Mouse (Mus musculus): Measurements from ENCODE around the gene Csrnp2. TPM values are rescaled to one million over a fixed set of nuclear protein-coding genes. Genes with fewer than 3 reads are reported as not detected.

Csrnp2 gene
- polyA plus RNA-seq, 1 experiment, result 0.01 TPM

DNA sequence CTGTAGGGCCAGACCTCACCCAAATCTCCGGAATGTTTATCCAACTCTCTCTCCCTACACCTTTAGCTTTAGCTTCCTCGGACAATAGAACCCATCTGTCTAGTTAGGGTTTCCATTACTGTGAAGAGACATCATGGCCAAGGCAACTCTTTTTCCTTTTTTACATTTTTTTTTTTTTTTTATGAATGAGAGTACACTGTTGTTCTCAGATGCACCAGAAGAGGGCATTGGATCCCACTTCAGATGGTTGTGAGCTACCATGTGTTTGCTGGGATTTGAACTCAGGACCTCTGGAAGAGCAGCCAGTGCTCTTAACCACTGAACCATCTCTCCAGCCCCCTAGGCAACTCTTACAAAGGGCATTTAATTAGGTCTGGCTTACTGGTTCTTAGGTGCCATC is 29.9 kb downstream of the Csrnp2 start:
- Histone ChIP-seq H3K27me3 (ENCODE audit: control insufficient read depth) (peaks cover 4% of the 10 kb centered on the region), H3K4me3 (replicated peaks) (no peak overlapping the region), H3K4me1 (ENCODE audit: control insufficient read depth) (peaks cover 42% of the 10 kb centered on the region), H3K36me3 (ENCODE audit: control insufficient read depth) (no peaks in the 10 kb centered on the region), H3K9me3 (ENCODE audit: control insufficient read depth, low read length) (no peaks in the 10 kb centered on the region)
- TF ChIP-seq TAL1 (IDR thresholded peaks at IDR 0.05; ENCODE audit: low read length) (no peak), GATA1 (IDR thresholded peaks at IDR 0.05; ENCODE audit: low read length) (no peak)

DNA sequence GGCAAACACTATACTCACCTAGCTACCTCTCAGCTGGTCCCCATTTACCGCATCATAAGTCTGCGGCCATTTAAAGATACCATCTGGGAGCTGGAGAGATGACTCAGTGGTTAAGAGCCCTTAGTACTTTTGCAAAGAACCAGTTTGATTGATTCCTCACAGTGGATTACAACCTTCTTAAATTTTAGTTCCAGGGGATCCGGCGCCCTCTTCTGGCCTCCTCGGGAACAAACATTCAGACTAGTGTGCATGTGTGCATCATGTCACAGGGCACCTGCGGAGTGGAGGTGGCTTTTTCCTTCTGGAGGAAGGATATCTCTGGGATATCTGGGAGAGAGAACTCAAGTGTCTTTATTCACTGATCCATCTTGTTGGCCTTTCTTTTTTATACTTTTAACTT is 31.6 kb downstream of the Csrnp2 start:
- TF ChIP-seq GATA1 (IDR thresholded peaks at IDR 0.05; ENCODE audit: low read length) (no peak), TAL1 (IDR thresholded peaks at IDR 0.05; ENCODE audit: low read length) (no peak)
- Histone ChIP-seq H3K4me1 (ENCODE audit: control insufficient read depth) (peaks cover 29% of the 10 kb centered on the region), H3K27me3 (ENCODE audit: control insufficient read depth) (peaks cover 2% of the 10 kb centered on the region; the same call in 1 of the 2 replicates)

DNA sequence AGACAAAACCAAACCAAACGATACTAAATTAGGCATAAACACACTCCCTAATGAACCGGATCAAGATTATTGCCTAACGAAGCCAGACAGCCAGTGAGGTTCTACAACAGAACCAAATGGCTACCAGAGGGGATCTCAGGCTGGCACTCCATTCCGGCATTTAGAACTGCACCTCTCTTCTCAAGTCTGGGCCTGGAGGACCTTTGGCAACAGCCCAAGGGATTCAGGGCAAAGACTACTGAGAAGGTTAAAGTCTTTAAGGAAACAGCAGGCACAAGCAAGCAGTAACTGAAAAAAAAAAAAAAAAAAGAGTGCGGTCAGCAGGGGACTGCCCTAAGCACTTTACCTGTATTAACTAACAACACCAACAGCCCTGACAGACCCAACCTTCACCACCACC is 33.2 kb downstream of the Csrnp2 start:
- H3K4me3 ChIP-seq (replicated peaks), result no peak overlapping the region
- peaks cover 26% of the 10 kb centered on the region for H3K4me1 ChIP-seq (ENCODE audit: control insufficient read depth)
- TF ChIP-seq GATA1 (IDR thresholded peaks at IDR 0.05; ENCODE audit: low read length) (no peak), TAL1 (IDR thresholded peaks at IDR 0.05; ENCODE audit: low read length) (no peak)
- peaks cover 2% of the 10 kb centered on the region; the same call in 1 of the 2 replicates for H3K27me3 ChIP-seq (ENCODE audit: control insufficient read depth)
- H3K9me3 ChIP-seq (ENCODE audit: control insufficient read depth, low read length), result no peaks in the 10 kb centered on the region
- no peaks in the 10 kb centered on the region for H3K36me3 ChIP-seq (ENCODE audit: control insufficient read depth)

More for the DNA sequence above, 31.6 kb downstream of the Csrnp2 start:
- Histone ChIP-seq H3K36me3 (ENCODE audit: control insufficient read depth) (no peaks in the 10 kb centered on the region), H3K9me3 (ENCODE audit: control insufficient read depth, low read length) (no peaks in the 10 kb centered on the region), H3K4me3 (replicated peaks) (no peak overlapping the region)

DNA sequence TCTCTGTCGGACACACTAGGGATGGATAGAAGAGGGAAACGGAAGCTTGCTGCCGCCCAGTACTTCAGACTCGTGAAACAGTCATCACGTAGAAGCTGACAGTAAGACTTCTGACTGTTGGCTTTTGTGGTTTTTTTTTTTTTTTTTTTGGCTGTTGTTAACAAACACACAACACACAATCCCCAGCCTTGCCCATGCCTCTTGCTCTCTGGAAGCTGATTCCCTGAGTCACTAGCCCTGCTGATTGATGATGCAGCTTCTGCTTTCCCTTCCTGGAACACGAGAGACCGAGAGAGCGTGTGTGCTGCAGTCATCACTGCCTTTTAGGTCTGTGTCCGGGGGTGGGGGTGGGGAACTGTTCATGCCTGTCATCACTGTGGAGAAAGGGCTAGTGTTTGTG is 33.6 kb downstream of the Csrnp2 start:
- Histone ChIP-seq H3K4me3 (replicated peaks) (no peak overlapping the region), H3K9me3 (ENCODE audit: control insufficient read depth, low read length) (no peaks in the 10 kb centered on the region)
- TF ChIP-seq GATA1 (IDR thresholded peaks at IDR 0.05; ENCODE audit: low read length) (no peak), TAL1 (IDR thresholded peaks at IDR 0.05; ENCODE audit: low read length) (no peak)

DNA sequence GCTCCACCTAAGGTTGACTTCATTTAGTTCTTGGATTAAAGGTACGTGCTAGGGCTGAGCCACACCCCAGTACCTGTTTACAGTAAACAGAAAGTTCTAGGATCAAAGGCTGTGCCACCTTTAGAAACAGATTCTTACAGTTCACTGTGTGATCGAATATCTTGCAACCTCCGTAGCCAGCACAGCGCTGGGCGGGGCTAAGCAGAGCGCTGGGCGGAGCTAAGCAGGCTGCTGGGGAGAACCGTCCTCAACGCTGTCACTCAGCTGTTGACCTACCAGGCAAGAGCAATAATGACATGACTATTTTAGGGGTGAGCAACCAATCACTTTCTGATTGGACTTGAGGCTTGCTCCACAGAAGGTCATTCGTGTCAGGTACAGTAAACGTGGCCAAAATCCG is 34.3 kb downstream of the Csrnp2 start:
- Histone ChIP-seq H3K27me3 (ENCODE audit: control insufficient read depth) (peaks cover 2% of the 10 kb centered on the region; the same call in 1 of the 2 replicates), H3K36me3 (ENCODE audit: control insufficient read depth) (no peaks in the 10 kb centered on the region), H3K4me1 (ENCODE audit: control insufficient read depth) (peaks cover 27% of the 10 kb centered on the region), H3K4me3 (replicated peaks) (peak overlapping the region; percentile 42), H3K9me3 (ENCODE audit: control insufficient read depth, low read length) (no peaks in the 10 kb centered on the region)
- no peak for TF ChIP-seq TAL1 (IDR thresholded peaks at IDR 0.05; ENCODE audit: low read length)
- no peak for TF ChIP-seq GATA1 (IDR thresholded peaks at IDR 0.05; ENCODE audit: low read length)

More for the DNA sequence above, 33.6 kb downstream of the Csrnp2 start:
- H3K27me3 ChIP-seq (ENCODE audit: control insufficient read depth), result peaks cover 2% of the 10 kb centered on the region; the same call in 1 of the 2 replicates
- H3K4me1 ChIP-seq (ENCODE audit: control insufficient read depth), result peaks cover 27% of the 10 kb centered on the region
- H3K36me3 ChIP-seq (ENCODE audit: control insufficient read depth), result no peaks in the 10 kb centered on the region

DNA sequence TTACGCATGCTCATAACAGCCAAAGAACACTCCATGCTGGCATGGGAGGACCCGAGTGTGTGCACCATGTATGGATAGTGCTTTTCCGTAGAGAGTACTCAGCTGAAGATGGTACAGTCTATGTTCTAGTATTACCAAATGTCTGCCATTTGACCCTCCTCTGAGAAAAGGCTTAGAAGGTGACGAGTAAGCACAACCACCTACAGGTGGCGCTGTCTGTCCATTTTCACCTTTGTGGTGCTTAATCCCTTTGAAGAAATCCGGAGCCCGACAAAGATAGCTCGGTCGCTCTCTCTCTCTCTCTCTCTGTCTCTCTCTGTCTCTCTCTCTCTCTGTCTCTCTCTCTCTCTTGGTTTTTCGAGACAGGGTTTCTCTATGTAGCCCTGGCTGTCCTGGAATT is 37.2 kb downstream of the Csrnp2 start:
- no peaks in the 10 kb centered on the region for H3K36me3 ChIP-seq (ENCODE audit: control insufficient read depth)
- TF ChIP-seq GATA1 (IDR thresholded peaks at IDR 0.05; ENCODE audit: low read length), result no peak
- TF ChIP-seq TAL1 (IDR thresholded peaks at IDR 0.05; ENCODE audit: low read length), result no peak
- no peaks in the 10 kb centered on the region for H3K9me3 ChIP-seq (ENCODE audit: control insufficient read depth, low read length)
- peaks cover 27% of the 10 kb centered on the region for H3K4me1 ChIP-seq (ENCODE audit: control insufficient read depth)
- H3K4me3 ChIP-seq (replicated peaks), result no peak overlapping the region
- peaks cover 2% of the 10 kb centered on the region; the same call in 1 of the 2 replicates for H3K27me3 ChIP-seq (ENCODE audit: control insufficient read depth)

DNA sequence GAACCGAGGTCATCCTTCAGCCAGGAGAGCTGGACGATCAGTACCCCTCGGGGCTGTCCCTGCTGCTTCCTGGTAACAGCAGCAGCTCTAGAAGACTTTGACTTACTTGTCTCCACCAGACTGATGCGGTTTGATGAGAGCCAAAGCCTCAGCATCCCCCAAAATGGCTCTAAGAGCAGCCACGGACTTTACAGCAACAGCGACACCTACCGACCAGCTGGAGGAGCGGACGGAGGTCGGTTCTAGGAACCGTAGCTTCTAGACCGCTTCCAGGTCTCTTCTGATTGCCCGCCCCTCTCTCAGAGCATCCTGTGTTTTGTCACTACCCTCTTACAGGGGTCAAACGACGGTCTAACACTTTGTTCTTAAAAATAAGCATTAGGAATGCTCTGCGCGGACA is 37.9 kb downstream of the Csrnp2 start:
- H3K27me3 ChIP-seq (ENCODE audit: control insufficient read depth), result peaks cover 2% of the 10 kb centered on the region; the same call in 1 of the 2 replicates
- no peak for TF ChIP-seq TAL1 (IDR thresholded peaks at IDR 0.05; ENCODE audit: low read length)
- no peak for TF ChIP-seq GATA1 (IDR thresholded peaks at IDR 0.05; ENCODE audit: low read length)
- H3K4me1 ChIP-seq (ENCODE audit: control insufficient read depth), result peaks cover 29% of the 10 kb centered on the region
- peak overlapping the region; percentile 31 for H3K4me3 ChIP-seq (replicated peaks)
- H3K9me3 ChIP-seq (ENCODE audit: control insufficient read depth, low read length), result no peaks in the 10 kb centered on the region
- no peaks in the 10 kb centered on the region for H3K36me3 ChIP-seq (ENCODE audit: control insufficient read depth)

DNA sequence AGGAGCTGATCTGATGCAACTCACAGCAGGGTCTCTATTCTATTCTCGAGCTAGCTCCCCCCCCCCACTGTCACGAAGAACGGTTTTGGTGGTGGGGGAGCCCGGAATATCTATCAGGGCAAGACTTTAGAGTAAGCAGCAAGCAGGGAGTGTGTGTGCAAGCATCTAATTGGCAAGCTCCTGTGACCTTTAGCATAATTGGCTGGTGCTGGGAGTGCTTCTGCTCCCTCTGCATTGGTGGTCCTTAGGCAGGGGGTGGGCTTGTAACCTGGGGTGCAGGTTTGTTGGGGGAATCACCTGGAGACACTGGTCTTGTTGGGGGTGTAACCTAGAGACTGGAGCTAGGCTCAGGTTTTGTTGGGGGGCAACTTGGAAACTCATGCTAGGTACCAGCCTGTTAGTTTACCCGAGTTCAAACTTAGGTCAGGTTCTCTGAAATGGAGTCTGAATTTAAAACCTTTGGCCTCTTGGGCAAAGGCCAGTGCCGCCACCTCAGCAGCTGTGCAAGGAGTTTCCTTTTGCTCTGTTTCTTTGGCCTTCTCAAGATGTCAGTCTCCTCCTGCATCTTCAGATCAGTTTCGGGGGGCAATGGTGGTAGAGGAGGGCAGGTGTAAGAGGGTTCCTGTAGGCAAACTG is 38.8 kb downstream of the Csrnp2 start:
- Histone ChIP-seq H3K9me3 (ENCODE audit: control insufficient read depth, low read length) (no peaks in the 10 kb centered on the region), H3K27me3 (ENCODE audit: control insufficient read depth) (peaks cover 2% of the 10 kb centered on the region; the same call in 1 of the 2 replicates), H3K4me1 (ENCODE audit: control insufficient read depth) (peaks cover 29% of the 10 kb centered on the region), H3K4me3 (replicated peaks) (no peak overlapping the region), H3K36me3 (ENCODE audit: control insufficient read depth) (no peaks in the 10 kb centered on the region)
- no peak for TF ChIP-seq GATA1 (IDR thresholded peaks at IDR 0.05; ENCODE audit: low read length)
- no peak for TF ChIP-seq TAL1 (IDR thresholded peaks at IDR 0.05; ENCODE audit: low read length)

DNA sequence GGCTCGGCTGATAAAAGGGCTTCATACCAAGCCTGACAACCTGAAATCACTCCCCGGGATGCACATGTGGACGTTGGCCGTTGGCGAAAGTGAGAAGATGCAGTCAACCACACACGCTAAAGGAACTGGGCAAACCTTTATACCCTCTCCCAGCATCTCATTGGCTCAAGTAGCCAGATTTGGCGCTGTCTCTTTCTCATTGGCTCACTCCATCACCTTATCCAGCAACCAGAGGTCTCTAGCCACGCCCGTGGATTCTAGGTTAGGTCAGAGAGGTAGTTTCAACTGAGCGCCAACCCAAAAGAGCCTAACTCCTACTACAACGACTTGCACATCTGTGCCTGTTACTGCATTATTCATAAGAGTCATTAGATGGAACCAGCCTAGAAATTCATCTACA is 42.8 kb downstream of the Csrnp2 start:
- H3K4me3 ChIP-seq (replicated peaks), result no peak overlapping the region
- TF ChIP-seq GATA1 (IDR thresholded peaks at IDR 0.05; ENCODE audit: low read length), result no peak
- TF ChIP-seq TAL1 (IDR thresholded peaks at IDR 0.05; ENCODE audit: low read length), result no peak
- H3K27me3 ChIP-seq (ENCODE audit: control insufficient read depth), result no peaks in the 10 kb centered on the region; the same call in 1 of the 2 replicates
- peaks cover 8% of the 10 kb centered on the region for H3K4me1 ChIP-seq (ENCODE audit: control insufficient read depth)
- H3K36me3 ChIP-seq (ENCODE audit: control insufficient read depth), result no peaks in the 10 kb centered on the region
- no peaks in the 10 kb centered on the region for H3K9me3 ChIP-seq (ENCODE audit: control insufficient read depth, low read length)

Data from erythroblast, embryonic 14.5 days (primary cell).